Mouse (Mus musculus) kidney, embryonic 15.5 days (tissue): ENCODE data around the gene Hinfp. TPM values are rescaled to one million over a fixed set of nuclear protein-coding genes. Genes with fewer than 3 reads are reported as not detected.

ENCODE experiments used
- ATAC-seq: fragments of 200-750 bp; cut with Nextera tagmentation; replicated peaks from 2 replicates; pipeline ENCODE4 v1.8.0; 2017; ENCODE audit warnings: moderate TSS enrichment; ENCODE audit not compliant: low FRiP score
- H3K27ac ChIP-seq: fragments of 300-500 bp; sonication (generic); 2 replicates; pipeline ENCODE4 v1.5.1; 2015; ENCODE audit warnings: mild to moderate bottlenecking, inconsistent platforms
- H3K27me3 ChIP-seq: fragments of 300-500 bp; sonication (generic); 2 replicates; pipeline ENCODE4 v1.6.1; 2015; ENCODE audit warnings: inconsistent platforms
- H3K36me3 ChIP-seq: fragments of 300-500 bp; sonication (generic); 2 replicates; pipeline ENCODE4 v1.6.1; 2015; ENCODE audit warnings: inconsistent platforms
- H3K4me1 ChIP-seq: fragments of 300-500 bp; sonication (generic); 2 replicates; pipeline ENCODE4 v1.6.1; 2015; ENCODE audit warnings: inconsistent platforms
- H3K4me2 ChIP-seq: fragments of 300-500 bp; sonication (generic); 2 replicates; pipeline ENCODE4 v1.6.1; 2015; ENCODE audit warnings: moderate library complexity, mild to moderate bottlenecking, inconsistent platforms
- H3K4me3 ChIP-seq: fragments of 300-500 bp; sonication (generic); replicated peaks from 2 replicates; pipeline ENCODE4 v1.5.1; 2015; ENCODE audit warnings: mild to moderate bottlenecking, inconsistent platforms
- H3K9ac ChIP-seq: fragments of 300-500 bp; sonication (generic); 2 replicates; pipeline ENCODE4 v1.6.1; 2015; ENCODE audit warnings: mild to moderate bottlenecking, inconsistent platforms
- H3K9me3 ChIP-seq: fragments of 300-500 bp; sonication (generic); replicated peaks from 2 replicates; pipeline ENCODE4 v1.6.1; 2016; ENCODE audit warnings: inconsistent platforms
- WGBS: fragments of 180-500 bp; shearing (Covaris S2); methylation state at CpG from one replicate; pipeline ENCODE4 v1.1.7; 2015; ENCODE audit warnings: mixed read lengths; 5-methylcytosine and 5-hydroxymethylcytosine counted together
- microRNA-seq: library from miRNA; unstranded; fragments of <30 nt; microRNA quantifications from one replicate; pipeline ENCODE4, GENCODE M21; 2016
- polyA plus RNA-seq: library from polyadenylated mRNA; unstranded; fragments of >200 nt; fragmentation: Nextera tagmentation; extraction: Ambion mirVana; gene quantifications from 2 replicates; pipeline ENCODE4 v1.2.1, GENCODE M21; 2015

Gene Hinfp
- polyA plus RNA-seq, 1 experiment from 2014 or later, result 27.9 TPM

DNA sequence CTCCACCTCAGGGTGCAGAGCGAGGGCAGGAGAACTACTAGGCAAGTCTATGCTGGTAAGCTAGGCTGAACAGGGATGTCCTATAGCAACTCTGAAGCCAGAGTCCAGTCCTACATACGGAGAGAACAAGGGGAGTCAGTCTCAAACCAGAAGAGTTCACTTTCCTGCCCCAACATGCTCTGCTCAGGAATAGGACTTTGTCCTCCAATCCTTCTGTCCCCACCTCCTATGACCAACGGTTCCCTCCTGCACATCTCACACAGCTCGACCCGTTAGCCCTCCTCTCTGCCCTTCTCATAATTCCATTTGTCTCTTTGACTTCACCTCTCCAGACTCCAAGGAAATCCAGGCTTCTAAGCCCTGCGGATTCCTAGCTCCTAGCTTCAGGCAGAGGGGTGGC lies 57.6 kb downstream of the Hinfp start:
- WGBS, result 77% methylated on average over 6 of the region's 6 CpGs

DNA sequence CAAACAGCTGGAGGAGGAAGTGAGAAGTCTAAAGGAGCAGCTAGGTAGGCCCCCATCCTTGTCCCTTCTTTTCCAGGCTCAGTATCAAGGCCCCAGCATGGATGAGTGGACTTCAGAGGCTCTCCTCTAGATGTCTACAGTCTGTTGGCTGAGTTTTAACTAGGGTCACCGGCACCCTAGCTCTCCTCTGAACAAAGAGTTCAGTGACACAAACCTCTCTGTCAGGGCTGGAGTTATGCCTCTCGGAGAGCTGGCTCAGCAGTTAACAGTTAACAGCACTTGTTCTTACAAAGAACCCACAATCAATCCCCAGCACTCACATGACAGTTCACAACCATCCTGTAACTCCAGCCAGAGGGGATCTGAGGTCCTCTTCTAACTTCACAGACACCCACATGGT lies 61.9 kb downstream of the Hinfp start:
- no peaks in the 10 kb centered on the region for H3K27me3 ChIP-seq
- no peak overlapping the region for H3K9ac ChIP-seq
- WGBS, result 29% methylated on average over 2 of the region's 2 CpGs
- H3K36me3 ChIP-seq, result no peaks in the 10 kb centered on the region
- no peak overlapping the region for H3K27ac ChIP-seq
- 0 out of 2 replicates have a peak, but pooled peaks cover 6% of the 10 kb centered on the region for H3K4me1 ChIP-seq
- ATAC-seq, result no peak
- H3K9me3 ChIP-seq, result no peaks in the 10 kb centered on the region
- H3K4me3 ChIP-seq, result no peak overlapping the region
- H3K4me2 ChIP-seq, result no peak overlapping the region

More for the DNA sequence above, 57.6 kb downstream of the Hinfp start:
- Histone ChIP-seq H3K27ac (no peak overlapping the region), H3K9ac (no peak overlapping the region), H3K9me3 (no peaks in the 10 kb centered on the region), H3K4me1 (peaks cover 37% of the 10 kb centered on the region), H3K27me3 (no peaks in the 10 kb centered on the region), H3K36me3 (no peaks in the 10 kb centered on the region), H3K4me2 (no peak overlapping the region), H3K4me3 (no peak overlapping the region)
- no peak for ATAC-seq

Small RNA genes lying within 50 kb of the gene (microRNA-seq; reads per million reads assigned to microRNA genes)
- not detected for gene Gm44335

Other genes starting within 250 kb of the Hinfp start
- 31.9 and 36.8 TPM in 2 replicates for gene Usp2, start 238.7 kb downstream of the Hinfp start, polyA plus RNA-seq
- 0.13 TPM in 1 of 2 replicates, not detected in the other for gene Mfrp, start 203.9 kb downstream of the Hinfp start, polyA plus RNA-seq
- gene C1qtnf5, start 198.4 kb downstream of the Hinfp start, polyA plus RNA-seq, result 4.5 and 5.2 TPM in 2 replicates
- gene Gm49380, start 192.2 kb downstream of the Hinfp start, polyA plus RNA-seq, result 0.17 and 0.21 TPM in 2 replicates
- gene Rnf26, start 192.2 kb downstream of the Hinfp start, polyA plus RNA-seq, result 70.9 and 78.3 TPM in 2 replicates
- 44.2 and 47.0 TPM in 2 replicates for gene Mcam, start 171.2 kb downstream of the Hinfp start, polyA plus RNA-seq
- 18.6 and 22.9 TPM in 2 replicates for gene Cbl, start 71.6 kb downstream of the Hinfp start, polyA plus RNA-seq
- gene Ccdc153, start 65.0 kb downstream of the Hinfp start, polyA plus RNA-seq, result not detected in 2 replicates
- gene Pdzd3, start 54.2 kb downstream of the Hinfp start, polyA plus RNA-seq, result 7.8 and 8.5 TPM in 2 replicates
- gene Nlrx1, start 37.1 kb downstream of the Hinfp start, polyA plus RNA-seq, result 6.5 and 7.9 TPM in 2 replicates
- 2.5 and 3.4 TPM in 2 replicates for gene Abcg4, start 17.1 kb downstream of the Hinfp start, polyA plus RNA-seq
- 6.6 and 8.8 TPM in 2 replicates for gene C2cd2l, start 14.6 kb upstream of the Hinfp start, polyA plus RNA-seq
- gene Dpagt1, start 20.3 kb upstream of the Hinfp start, polyA plus RNA-seq, result 41.7 and 46.7 TPM in 2 replicates
- 390 and 426 TPM in 2 replicates for gene H2afx, start 29.0 kb upstream of the Hinfp start, polyA plus RNA-seq
- gene Hmbs, start 38.6 kb upstream of the Hinfp start, polyA plus RNA-seq, result 126 and 145 TPM in 2 replicates
- gene Vps11, start 56.0 kb upstream of the Hinfp start, polyA plus RNA-seq, result 30.4 and 32.9 TPM in 2 replicates
- gene Hyou1, start 73.8 kb upstream of the Hinfp start, polyA plus RNA-seq, result 43.9 and 48.2 TPM in 2 replicates
- 47.5 and 48.4 TPM in 2 replicates for gene Slc37a4, start 91.2 kb upstream of the Hinfp start, polyA plus RNA-seq
- gene Rps25, start 101.5 kb upstream of the Hinfp start, polyA plus RNA-seq, result 1,882 and 2,019 TPM in 2 replicates
- gene Trappc4, start 101.9 kb upstream of the Hinfp start, polyA plus RNA-seq, result 135 and 138 TPM in 2 replicates
- gene Ccdc84, start 112.9 kb upstream of the Hinfp start, polyA plus RNA-seq, result 29.1 and 30.9 TPM in 2 replicates
- not detected in 2 replicates for gene Foxr1, start 135.5 kb upstream of the Hinfp start, polyA plus RNA-seq
- gene Upk2, start 149.3 kb upstream of the Hinfp start, polyA plus RNA-seq, result 0.60 and 2.5 TPM in 2 replicates
- 11.3 and 11.7 TPM in 2 replicates for gene Bcl9l, start 177.2 kb upstream of the Hinfp start, polyA plus RNA-seq